Mouse (Mus musculus): ENCODE results near the gene Tenm4. TPM values are rescaled to one million over a fixed set of nuclear protein-coding genes. Genes with fewer than 3 reads are reported as not detected.

Tenm4 gene
- total and polyA plus RNA-seq, 3 experiments, result 0.04 to 0.38 TPM; not detected in 1

- TF ChIP-seq GATA2 (IDR thresholded peaks at IDR 0.05; ENCODE audit: borderline replicate concordance, low read depth, low read length) (no peak), TAL1 (conservative IDR thresholded peaks at IDR 0.05; ENCODE audit: low read depth, low read length) (no peak), GATA1 (IDR thresholded peaks at IDR 0.05; ENCODE audit: borderline replicate concordance, low read length) (no peak), POLR2AphosphoS5 (IDR thresholded peaks at IDR 0.05; ENCODE audit: insufficient replicate concordance, low read depth, low read length) (no peak), CTCF (IDR thresholded peaks at IDR 0.05; ENCODE audit: low read depth, low read length) (no peak)
- H3K36me3 ChIP-seq (replicated peaks), result no peaks in the 10 kb centered on the region
- H3K4me1 ChIP-seq (ENCODE audit: insufficient read depth, low read depth, low read length), result peaks cover 21% of the 10 kb centered on the region
- peaks cover 32% of the 10 kb centered on the region for H3K9me3 ChIP-seq (replicated peaks)
- no peak for ATAC-seq (ENCODE audit: extremely low read depth, insufficient number of reproducible peaks, low FRiP score, poor library complexity, severe bottlenecking)
- no peaks in the 10 kb centered on the region for H3K27me3 ChIP-seq (ENCODE audit: insufficient read depth, low read length)
- no peak overlapping the region for H3K4me3 ChIP-seq (ENCODE audit: low read depth, low read length)
- DNase-seq (ENCODE audit: low spot score), result no peak
Measured at GRCm38 (mm10) chr7:96775080-96775486, 604.0 kb downstream of the Tenm4 start.

GRCm38 (mm10) chr7:96777938-96778600 is 607.0 kb downstream of the Tenm4 start:
- Histone ChIP-seq H3K4me3 (ENCODE audit: low read depth, low read length) (0 out of 2 replicates have a peak overlapping the region, but pooled peaks have one; percentile 15), H3K27me3 (ENCODE audit: insufficient read depth, low read length) (no peaks in the 10 kb centered on the region), H3K4me1 (ENCODE audit: insufficient read depth, low read depth, low read length) (peaks cover 40% of the 10 kb centered on the region), H3K9me3 (replicated peaks) (peaks cover 27% of the 10 kb centered on the region), H3K36me3 (replicated peaks) (no peaks in the 10 kb centered on the region)
- DNase-seq (ENCODE audit: low spot score) (no peak), ATAC-seq (ENCODE audit: extremely low read depth, insufficient number of reproducible peaks, low FRiP score, poor library complexity, severe bottlenecking) (no peak)
- no peak for TF ChIP-seq POLR2AphosphoS5 (IDR thresholded peaks at IDR 0.05; ENCODE audit: insufficient replicate concordance, low read depth, low read length)

GRCm38 (mm10) chr7:96778601-96778969 is 607.5 kb downstream of the Tenm4 start:
- no peak for TF ChIP-seq CTCF (IDR thresholded peaks at IDR 0.05; ENCODE audit: low read depth, low read length)
- no peak for TF ChIP-seq GATA2 (IDR thresholded peaks at IDR 0.05; ENCODE audit: borderline replicate concordance, low read depth, low read length)
- TF ChIP-seq GATA1 (IDR thresholded peaks at IDR 0.05; ENCODE audit: borderline replicate concordance, low read length), result no peak
- no peak for TF ChIP-seq POLR2AphosphoS5 (IDR thresholded peaks at IDR 0.05; ENCODE audit: insufficient replicate concordance, low read depth, low read length)
- no peak for TF ChIP-seq TAL1 (conservative IDR thresholded peaks at IDR 0.05; ENCODE audit: low read depth, low read length)
- DNase-seq (ENCODE audit: low spot score), result peak; percentile 6
- Histone ChIP-seq H3K9me3 (replicated peaks) (peaks cover 27% of the 10 kb centered on the region), H3K4me1 (ENCODE audit: insufficient read depth, low read depth, low read length) (peaks cover 39% of the 10 kb centered on the region), H3K27me3 (ENCODE audit: insufficient read depth, low read length) (no peaks in the 10 kb centered on the region), H3K36me3 (replicated peaks) (no peaks in the 10 kb centered on the region), H3K4me3 (ENCODE audit: low read depth, low read length) (no peak overlapping the region)
- ATAC-seq (ENCODE audit: extremely low read depth, insufficient number of reproducible peaks, low FRiP score, poor library complexity, severe bottlenecking), result no peak

- Histone ChIP-seq H3K4me1 (ENCODE audit: insufficient read depth, low read depth, low read length) (peaks cover 31% of the 10 kb centered on the region), H3K27me3 (ENCODE audit: insufficient read depth, low read length) (no peaks in the 10 kb centered on the region), H3K36me3 (replicated peaks) (no peaks in the 10 kb centered on the region), H3K9me3 (replicated peaks) (peaks cover 15% of the 10 kb centered on the region), H3K4me3 (ENCODE audit: low read depth, low read length) (no peak overlapping the region; the same call in 1 of the 2 replicates)
- DNase-seq (ENCODE audit: low spot score) (no peak), ATAC-seq (ENCODE audit: extremely low read depth, insufficient number of reproducible peaks, low FRiP score, poor library complexity, severe bottlenecking) (no peak)
- TF ChIP-seq GATA1 (IDR thresholded peaks at IDR 0.05; ENCODE audit: borderline replicate concordance, low read length), result no peak
- no peak for TF ChIP-seq TAL1 (conservative IDR thresholded peaks at IDR 0.05; ENCODE audit: low read depth, low read length)
- no peak for TF ChIP-seq GATA2 (IDR thresholded peaks at IDR 0.05; ENCODE audit: borderline replicate concordance, low read depth, low read length)
- TF ChIP-seq POLR2AphosphoS5 (IDR thresholded peaks at IDR 0.05; ENCODE audit: insufficient replicate concordance, low read depth, low read length), result no peak
- TF ChIP-seq CTCF (IDR thresholded peaks at IDR 0.05; ENCODE audit: low read depth, low read length), result no peak
Measured at GRCm38 (mm10) chr7:96780556-96780955, 609.5 kb downstream of the Tenm4 start.

GRCm38 (mm10) chr7:96781068-96781467 is 610.0 kb downstream of the Tenm4 start:
- no peak for DNase-seq (ENCODE audit: low spot score)
- peak; percentile 85 for ATAC-seq (ENCODE audit: extremely low read depth, insufficient number of reproducible peaks, low FRiP score, poor library complexity, severe bottlenecking)
- Histone ChIP-seq H3K4me3 (ENCODE audit: low read depth, low read length) (no peak overlapping the region), H3K27me3 (ENCODE audit: insufficient read depth, low read length) (no peaks in the 10 kb centered on the region), H3K36me3 (replicated peaks) (no peaks in the 10 kb centered on the region), H3K4me1 (ENCODE audit: insufficient read depth, low read depth, low read length) (peaks cover 31% of the 10 kb centered on the region), H3K9me3 (replicated peaks) (peaks cover 10% of the 10 kb centered on the region)
- peak; percentile 60 for TF ChIP-seq TAL1 (conservative IDR thresholded peaks at IDR 0.05; ENCODE audit: low read depth, low read length)
- no peak for TF ChIP-seq CTCF (IDR thresholded peaks at IDR 0.05; ENCODE audit: low read depth, low read length)

- DNase-seq (ENCODE audit: low spot score) (no peak), ATAC-seq (ENCODE audit: extremely low read depth, insufficient number of reproducible peaks, low FRiP score, poor library complexity, severe bottlenecking) (no peak)
- TF ChIP-seq CTCF (IDR thresholded peaks at IDR 0.05; ENCODE audit: low read depth, low read length), result no peak
- no peak for TF ChIP-seq TAL1 (conservative IDR thresholded peaks at IDR 0.05; ENCODE audit: low read depth, low read length)
- no peak for TF ChIP-seq GATA1 (IDR thresholded peaks at IDR 0.05; ENCODE audit: borderline replicate concordance, low read length)
- TF ChIP-seq GATA2 (IDR thresholded peaks at IDR 0.05; ENCODE audit: borderline replicate concordance, low read depth, low read length), result no peak
- no peak for TF ChIP-seq POLR2AphosphoS5 (IDR thresholded peaks at IDR 0.05; ENCODE audit: insufficient replicate concordance, low read depth, low read length)
- peaks cover 6% of the 10 kb centered on the region for H3K9me3 ChIP-seq (replicated peaks)
- H3K27me3 ChIP-seq (ENCODE audit: insufficient read depth, low read length), result no peaks in the 10 kb centered on the region
- H3K36me3 ChIP-seq (replicated peaks), result no peaks in the 10 kb centered on the region
- H3K4me3 ChIP-seq (ENCODE audit: low read depth, low read length), result no peak overlapping the region
- H3K4me1 ChIP-seq (ENCODE audit: insufficient read depth, low read depth, low read length), result peaks cover 30% of the 10 kb centered on the region
Measured at GRCm38 (mm10) chr7:96782686-96783085, 611.6 kb downstream of the Tenm4 start.

Measured in G1E (cell line).